Mouse (Mus musculus) stomach, postnatal 0 days (tissue): ENCODE measurements around the gene Col5a1. TPM values are rescaled to one million over a fixed set of nuclear protein-coding genes. Genes with fewer than 3 reads are reported as not detected.

Experiments used
- ATAC-seq: fragments of 200-750 bp; cut with Nextera tagmentation; 2 replicates; pipeline ENCODE4 v1.8.0; 2017; ENCODE audit not compliant: low FRiP score, low TSS enrichment
- DNase-seq: peaks from one replicate; pipeline ENCODE4 v3.0.0-alpha.2; 2016; ENCODE audit warnings: low spot score
- H3K27ac ChIP-seq: fragments of 300-500 bp; sonication (generic); replicated peaks from 2 replicates; pipeline ENCODE4 v1.5.1; 2014; ENCODE audit warnings: mild to moderate bottlenecking, control low read depth
- H3K27me3 ChIP-seq: fragments of 300-500 bp; sonication (generic); 2 replicates; pipeline ENCODE4 v1.6.1; 2014; ENCODE audit warnings: low read length; ENCODE audit not compliant: control insufficient read depth, insufficient read depth
- H3K36me3 ChIP-seq: fragments of 300-500 bp; sonication (generic); 2 replicates; pipeline ENCODE4 v1.6.1; 2014; ENCODE audit warnings: low read length, mixed read lengths; ENCODE audit not compliant: control insufficient read depth, insufficient read depth
- H3K4me1 ChIP-seq: fragments of 300-500 bp; sonication (generic); replicated peaks from 2 replicates; pipeline ENCODE4 v1.6.1; 2014; ENCODE audit warnings: antibody characterized with exemption; ENCODE audit not compliant: control insufficient read depth, insufficient read depth
- H3K4me2 ChIP-seq: fragments of 300-500 bp; sonication (generic); replicated peaks from 2 replicates; pipeline ENCODE4 v1.6.1; 2014; ENCODE audit warnings: low read depth, mild to moderate bottlenecking, control low read depth, moderate library complexity
- H3K4me3 ChIP-seq: fragments of 300-500 bp; sonication (generic); 2 replicates; pipeline ENCODE4 v1.5.1; 2014; ENCODE audit warnings: low read depth, low read length, control low read depth
- H3K9ac ChIP-seq: fragments of 300-500 bp; sonication (generic); 2 replicates; pipeline ENCODE4 v1.6.1; 2014; ENCODE audit warnings: mild to moderate bottlenecking, low read length, control low read depth, mixed read lengths
- H3K9me3 ChIP-seq: fragments of 300-500 bp; sonication (generic); 2 replicates; pipeline ENCODE4 v1.6.1; 2016; ENCODE audit warnings: low read length; ENCODE audit not compliant: control insufficient read depth
- CTCF ChIP-seq: IDR thresholded peaks from 2 replicates; pipeline ENCODE4 v1.5.1; 2016; ENCODE audit warnings: antibody characterized with exemption, low read depth, mild to moderate bottlenecking, moderate library complexity
- EP300 ChIP-seq: optimal IDR thresholded peaks from 2 replicates; pipeline ENCODE3; 2016; ENCODE audit warnings: antibody characterized with exemption
- WGBS: fragments of 180-500 bp; shearing (Covaris S2); extraction: QIAGEN DNeasy Blood & Tissue Kit; methylation state at CpG from one replicate; pipeline ENCODE4 v1.1.7; 2014; 5-methylcytosine and 5-hydroxymethylcytosine counted together
- polyA plus RNA-seq: library from polyadenylated mRNA; unstranded; fragments of >200 nt; fragmentation: Nextera tagmentation; extraction: Ambion mirVana; gene quantifications from 2 replicates; pipeline ENCODE4 v1.2.1, GENCODE M21; 2015

Col5a1 gene
- polyA plus RNA-seq, 1 experiment from 2014 or later: 69.2 TPM

- Histone ChIP-seq H3K27ac (no peak overlapping the region), H3K9ac (no peak overlapping the region), H3K4me1 (peaks cover 6% of the 10 kb centered on the region; the same call in 1 of the 2 replicates), H3K9me3 (no peaks in the 10 kb centered on the region), H3K27me3 (no peaks in the 10 kb centered on the region), H3K4me2 (no peak overlapping the region), H3K4me3 (no peak overlapping the region), H3K36me3 (no peaks in the 10 kb centered on the region)
- 81% methylated on average over 1 of the region's 1 CpGs for WGBS
- no peak for ATAC-seq
- TF ChIP-seq CTCF (no peak), EP300 (no peak)
- no peak for DNase-seq
Observed at GRCm38 (mm10) chr2:27870586-27870985, 15.6 kb upstream of the Col5a1 start.

- Histone ChIP-seq H3K4me1 (peaks cover 6% of the 10 kb centered on the region; the same call in 1 of the 2 replicates), H3K4me3 (no peak overlapping the region), H3K27me3 (no peaks in the 10 kb centered on the region), H3K9me3 (no peaks in the 10 kb centered on the region), H3K4me2 (no peak overlapping the region), H3K9ac (no peak overlapping the region), H3K27ac (no peak overlapping the region), H3K36me3 (no peaks in the 10 kb centered on the region)
- ATAC-seq: no peak
- WGBS: 33% methylated on average over 4 of the region's 4 CpGs
- DNase-seq: no peak
- no peak for TF ChIP-seq CTCF
- no peak for TF ChIP-seq EP300
Observed at GRCm38 (mm10) chr2:27871056-27871455, 15.2 kb upstream of the Col5a1 start.

GRCm38 (mm10) chr2:27872276-27872675 lies 13.9 kb upstream of the Col5a1 start:
- H3K27ac ChIP-seq: 0 out of 2 replicates have a peak overlapping the region, but pooled peaks have one; percentile 13

GRCm38 (mm10) chr2:27873030-27873429 lies 13.2 kb upstream of the Col5a1 start:
- no peaks in the 10 kb centered on the region for H3K9me3 ChIP-seq
- no peaks in the 10 kb centered on the region for H3K36me3 ChIP-seq
- H3K4me1 ChIP-seq: peaks cover 6% of the 10 kb centered on the region; the same call in 1 of the 2 replicates
- no peak for TF ChIP-seq CTCF
- TF ChIP-seq EP300: no peak
- no peak overlapping the region for H3K27ac ChIP-seq
- no peak overlapping the region for H3K9ac ChIP-seq
- H3K4me2 ChIP-seq: no peak overlapping the region
- H3K27me3 ChIP-seq: no peaks in the 10 kb centered on the region
- ATAC-seq: no peak
- WGBS: 74% methylated on average over 5 of the region's 5 CpGs
- no peak for DNase-seq
- no peak overlapping the region for H3K4me3 ChIP-seq

More at GRCm38 (mm10) chr2:27872276-27872675, 13.9 kb upstream of the Col5a1 start:
- Histone ChIP-seq H3K9me3 (no peaks in the 10 kb centered on the region), H3K4me2 (no peak overlapping the region), H3K36me3 (no peaks in the 10 kb centered on the region), H3K9ac (no peak overlapping the region), H3K4me3 (no peak overlapping the region), H3K4me1 (peaks cover 6% of the 10 kb centered on the region; the same call in 1 of the 2 replicates), H3K27me3 (no peaks in the 10 kb centered on the region)
- 48% methylated on average over 3 of the region's 3 CpGs for WGBS
- DNase-seq: no peak
- no peak for TF ChIP-seq CTCF
- no peak for TF ChIP-seq EP300
- no peak for ATAC-seq

GRCm38 (mm10) chr2:27874596-27874995 lies 11.6 kb upstream of the Col5a1 start:
- H3K4me2 ChIP-seq: no peak overlapping the region
- H3K27me3 ChIP-seq: no peaks in the 10 kb centered on the region
- peaks cover 6% of the 10 kb centered on the region; the same call in 1 of the 2 replicates for H3K4me1 ChIP-seq
- ATAC-seq (no peak), DNase-seq (no peak)
- H3K27ac ChIP-seq: no peak overlapping the region; the same call in 1 of the 2 replicates
- TF ChIP-seq CTCF: 0 out of 2 replicates have a peak, but pooled peaks have one; percentile 4
- TF ChIP-seq EP300: no peak
- no peaks in the 10 kb centered on the region for H3K36me3 ChIP-seq
- H3K9me3 ChIP-seq: no peaks in the 10 kb centered on the region
- no peak overlapping the region for H3K4me3 ChIP-seq
- H3K9ac ChIP-seq: no peak overlapping the region
- WGBS: 62% methylated on average over 3 of the region's 3 CpGs

GRCm38 (mm10) chr2:27875231-27875630 lies 11.0 kb upstream of the Col5a1 start:
- Histone ChIP-seq H3K27ac (no peak overlapping the region; the same call in 1 of the 2 replicates), H3K27me3 (no peaks in the 10 kb centered on the region), H3K4me3 (no peak overlapping the region), H3K9me3 (no peaks in the 10 kb centered on the region), H3K4me1 (peaks cover 6% of the 10 kb centered on the region; the same call in 1 of the 2 replicates), H3K9ac (no peak overlapping the region), H3K36me3 (no peaks in the 10 kb centered on the region), H3K4me2 (no peak overlapping the region)
- ATAC-seq (no peak), DNase-seq (no peak)
- TF ChIP-seq CTCF (no peak), EP300 (no peak)
- WGBS: 40% methylated on average over 5 of the region's 5 CpGs
